Mouse (Mus musculus) heart, embryonic 13.5 days (tissue): Measurements from ENCODE around the gene Nme6. TPM values are rescaled to one million over a fixed set of nuclear protein-coding genes. Genes with fewer than 3 reads are reported as not detected.

Experiments used
- ATAC-seq: fragments of 200-750 bp; cut with Nextera tagmentation; 2 replicates; pipeline ENCODE4 v1.8.0; 2017; ENCODE audit warnings: moderate TSS enrichment; ENCODE audit not compliant: insufficient number of reproducible peaks, low FRiP score, low TSS enrichment; ENCODE audit errors: extremely low read depth
- H3K27ac ChIP-seq: fragments of 300-500 bp; sonication (generic); replicated peaks from 2 replicates; pipeline ENCODE4 v1.5.1; 2015; ENCODE audit warnings: moderate library complexity, mild to moderate bottlenecking, inconsistent platforms
- H3K27me3 ChIP-seq: fragments of 300-500 bp; sonication (generic); replicated peaks from 2 replicates; pipeline ENCODE4 v1.6.1; 2015; ENCODE audit warnings: mild to moderate bottlenecking, inconsistent platforms
- H3K36me3 ChIP-seq: fragments of 300-500 bp; sonication (generic); 2 replicates; pipeline ENCODE4 v1.6.1; 2015; ENCODE audit warnings: mild to moderate bottlenecking, inconsistent platforms
- H3K4me1 ChIP-seq: fragments of 300-500 bp; sonication (generic); 2 replicates; pipeline ENCODE4 v1.6.1; 2015; ENCODE audit warnings: inconsistent platforms
- H3K4me2 ChIP-seq: fragments of 300-500 bp; sonication (generic); 2 replicates; pipeline ENCODE4 v1.6.1; 2015; ENCODE audit warnings: inconsistent platforms, mild to moderate bottlenecking, moderate library complexity
- H3K4me3 ChIP-seq: fragments of 300-500 bp; sonication (generic); 2 replicates; pipeline ENCODE4 v1.5.1; 2015; ENCODE audit warnings: moderate library complexity, mild to moderate bottlenecking, inconsistent platforms
- H3K9ac ChIP-seq: fragments of 300-500 bp; sonication (generic); 2 replicates; pipeline ENCODE4 v1.6.1; 2015; ENCODE audit warnings: inconsistent platforms, mild to moderate bottlenecking, moderate library complexity
- H3K9me3 ChIP-seq: fragments of 300-500 bp; sonication (generic); 2 replicates; pipeline ENCODE4 v1.6.1; 2016; ENCODE audit warnings: inconsistent platforms
- WGBS: fragments of 180-500 bp; shearing (Covaris S2); methylation state at CpG from one replicate; pipeline ENCODE4 v1.1.7; 2015; ENCODE audit warnings: mixed read lengths; 5-methylcytosine and 5-hydroxymethylcytosine counted together
- polyA plus RNA-seq: library from polyadenylated mRNA; unstranded; fragments of >200 nt; fragmentation: Nextera tagmentation; extraction: Ambion mirVana; gene quantifications from 2 replicates; pipeline ENCODE4 v1.2.1, GENCODE M21; 2015

Gene Nme6
- polyA plus RNA-seq, 1 experiment from 2014 or later: 59.9 TPM

DNA sequence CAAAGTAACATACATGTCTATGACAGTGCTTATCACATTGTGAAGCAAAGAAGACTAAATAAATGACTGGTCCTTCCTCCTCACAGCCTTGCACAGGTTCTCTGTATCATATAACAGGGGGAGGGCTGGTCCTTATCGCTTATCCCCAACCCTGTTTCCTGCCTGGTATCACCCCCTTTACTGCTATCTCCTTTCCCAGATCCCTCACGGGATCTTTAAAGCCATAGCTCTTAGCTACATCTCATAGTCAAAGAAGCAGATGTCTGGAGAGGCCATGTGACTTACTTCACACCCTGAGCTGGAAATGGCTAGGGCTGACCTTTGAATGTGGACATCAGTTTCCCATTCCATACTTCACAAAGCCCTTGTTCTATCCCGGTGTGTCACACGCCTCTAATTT, 6.8 kb upstream of the Nme6 start:
- H3K27ac ChIP-seq: no peak overlapping the region
- H3K4me3 ChIP-seq: no peak overlapping the region
- peaks cover 12% of the 10 kb centered on the region for H3K36me3 ChIP-seq
- WGBS: 36% methylated on average over 4 of the region's 4 CpGs
- no peak overlapping the region for H3K4me2 ChIP-seq
- ATAC-seq: no peak
- no peaks in the 10 kb centered on the region for H3K4me1 ChIP-seq
- H3K27me3 ChIP-seq: no peaks in the 10 kb centered on the region
- H3K9me3 ChIP-seq: no peaks in the 10 kb centered on the region
- H3K9ac ChIP-seq: no peak overlapping the region

DNA sequence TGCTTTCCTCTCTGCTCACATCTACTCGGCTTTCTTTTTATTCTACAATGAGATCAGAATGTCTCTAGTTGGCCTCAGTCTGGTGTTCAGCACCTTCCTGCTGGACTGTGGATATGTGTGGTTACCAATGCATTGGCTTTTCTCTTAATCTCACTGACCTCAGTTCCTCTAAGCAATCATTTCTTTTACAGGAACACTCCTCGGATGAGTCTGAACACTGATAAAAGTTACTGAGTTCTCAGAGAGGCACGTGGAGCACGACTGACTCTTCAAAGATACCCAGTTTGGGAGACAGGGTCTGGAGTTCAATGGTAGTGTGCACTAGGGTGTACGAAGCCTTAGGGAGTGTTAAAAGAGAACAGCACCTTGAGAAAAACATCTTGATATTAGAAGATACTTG, 6.4 kb upstream of the Nme6 start:
- Histone ChIP-seq H3K4me1 (no peaks in the 10 kb centered on the region), H3K27ac (no peak overlapping the region), H3K4me2 (no peak overlapping the region), H3K4me3 (no peak overlapping the region), H3K27me3 (no peaks in the 10 kb centered on the region), H3K9me3 (no peaks in the 10 kb centered on the region), H3K36me3 (peaks cover 14% of the 10 kb centered on the region), H3K9ac (no peak overlapping the region)
- no peak for ATAC-seq
- WGBS: 51% methylated on average over 5 of the region's 5 CpGs

DNA sequence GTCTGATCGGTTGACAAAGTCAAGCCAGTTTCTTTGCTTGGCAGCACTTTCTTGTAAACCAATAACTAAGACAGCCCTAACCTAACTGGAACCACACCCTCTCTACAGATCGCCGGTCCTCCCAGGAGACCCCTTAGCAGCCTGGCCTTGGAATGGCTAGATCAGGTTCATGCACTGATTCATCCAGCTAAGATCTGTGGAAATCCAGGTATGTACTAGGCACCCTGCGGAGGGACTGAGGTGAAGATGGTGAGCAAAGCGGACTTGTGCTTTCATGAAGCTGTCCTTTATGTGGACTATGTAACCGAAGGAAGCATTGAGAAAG, 501 bp downstream of the Nme6 start:
- Histone ChIP-seq H3K4me1 (peaks cover 12% of the 10 kb centered on the region), H3K4me3 (peak overlapping the region; percentile 66), H3K4me2 (peak overlapping the region; percentile 85), H3K9me3 (no peaks in the 10 kb centered on the region), H3K27me3 (no peaks in the 10 kb centered on the region), H3K36me3 (peaks cover 45% of the 10 kb centered on the region), H3K27ac (no peak overlapping the region), H3K9ac (peak overlapping the region; percentile 81)
- 8% methylated on average over 6 of the region's 6 CpGs for WGBS
- ATAC-seq: peak; percentile 10; the same call in 1 of the 2 replicates

DNA sequence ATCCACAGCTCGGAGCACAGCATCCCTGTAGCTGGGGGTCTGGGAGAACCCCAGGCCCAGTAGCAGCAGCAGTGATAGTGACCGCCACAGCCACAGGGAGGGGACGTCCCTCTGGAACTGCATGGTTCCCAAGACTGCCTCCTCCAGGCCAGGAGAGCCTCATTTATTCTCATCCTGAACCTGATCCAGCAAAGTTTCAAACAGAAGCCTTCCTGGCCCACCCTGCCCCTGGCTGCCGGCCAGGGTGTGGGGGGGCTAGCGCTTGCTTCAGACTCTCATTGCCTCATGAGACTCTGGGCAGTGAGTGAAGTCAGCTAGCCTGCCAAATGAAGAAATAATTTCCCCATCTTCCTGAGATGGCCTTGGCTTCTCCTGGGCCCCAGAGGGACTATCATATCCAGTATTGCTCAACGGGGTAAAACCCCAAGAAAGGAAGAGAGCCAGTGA, 16.8 kb downstream of the Nme6 start, which contains the start of gene Camp:
Camp (minus strand) TSS at position 306 of the 447 bp plus-strand sequence.
- H3K27ac ChIP-seq: no peak within 1 kb of the TSS
- peak; percentile 54; the same call in 1 of the 2 replicates for ATAC-seq
- no peaks in the 10 kb centered on the region for H3K27me3 ChIP-seq
- peaks cover 8% of the 10 kb centered on the region; the same call in 1 of the 2 replicates for H3K4me1 ChIP-seq
- no peak within 1 kb of the TSS for H3K4me3 ChIP-seq
- WGBS: 48% methylated on average over 6 of the region's 6 CpGs
- H3K4me2 ChIP-seq: no peak within 1 kb of the TSS
- no peak within 1 kb of the TSS for H3K9ac ChIP-seq
- peaks cover 12% of the 10 kb centered on the region for H3K36me3 ChIP-seq
- H3K9me3 ChIP-seq: no peaks in the 10 kb centered on the region

DNA sequence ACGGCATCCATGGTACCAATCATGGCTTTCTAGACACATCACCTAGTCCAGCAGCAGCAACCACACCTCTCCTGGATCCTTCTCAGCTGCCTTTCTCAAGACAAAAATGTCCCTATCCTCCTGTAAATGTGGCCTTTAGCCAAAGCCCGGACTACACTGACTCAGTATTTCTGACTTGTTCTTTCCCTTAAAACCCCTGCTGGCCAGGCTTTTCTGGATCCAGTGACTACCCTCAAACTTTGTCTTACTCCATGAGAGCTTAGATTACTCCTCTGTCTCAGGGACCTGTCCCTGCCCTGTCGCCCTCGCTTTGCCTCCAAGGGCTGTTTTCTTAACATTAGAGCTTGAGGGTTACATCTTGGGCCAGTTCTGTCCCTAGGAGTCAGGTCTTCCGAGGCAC, 17.6 kb downstream of the Nme6 start:
- Histone ChIP-seq H3K4me3 (no peak overlapping the region), H3K36me3 (peaks cover 6% of the 10 kb centered on the region; the same call in 1 of the 2 replicates), H3K27ac (no peak overlapping the region), H3K4me1 (peaks cover 8% of the 10 kb centered on the region; the same call in 1 of the 2 replicates), H3K4me2 (no peak overlapping the region), H3K9ac (no peak overlapping the region), H3K27me3 (no peaks in the 10 kb centered on the region), H3K9me3 (no peaks in the 10 kb centered on the region)
- no peak for ATAC-seq
- WGBS: 80% methylated on average over 5 of the region's 5 CpGs

DNA sequence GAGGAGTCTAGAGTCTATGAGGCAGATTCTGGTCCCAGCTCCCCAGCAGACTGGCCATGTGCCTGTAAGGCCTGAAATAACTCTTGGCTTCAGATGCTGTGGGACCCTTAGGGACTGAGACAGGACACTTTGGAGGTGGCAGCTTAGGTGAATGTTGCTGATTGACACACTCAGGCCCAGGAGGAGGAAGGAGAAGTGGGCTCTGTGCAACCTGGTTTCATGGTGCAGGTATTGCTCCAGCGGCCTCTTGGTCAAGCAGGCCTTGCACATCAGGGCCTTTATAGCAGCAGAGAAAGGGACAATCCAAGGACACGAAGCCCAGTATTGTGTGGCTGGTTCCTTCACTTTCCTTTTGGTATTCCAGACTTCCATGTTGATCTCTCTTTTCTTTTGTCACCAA, 21.8 kb downstream of the Nme6 start:
- Histone ChIP-seq H3K9me3 (no peaks in the 10 kb centered on the region), H3K4me3 (no peak overlapping the region), H3K4me2 (no peak overlapping the region), H3K27me3 (no peaks in the 10 kb centered on the region), H3K4me1 (peaks cover 9% of the 10 kb centered on the region; the same call in 1 of the 2 replicates), H3K27ac (no peak overlapping the region), H3K9ac (no peak overlapping the region), H3K36me3 (no peaks in the 10 kb centered on the region)
- no peak for ATAC-seq
- 92% methylated on average over 2 of the region's 2 CpGs for WGBS

DNA sequence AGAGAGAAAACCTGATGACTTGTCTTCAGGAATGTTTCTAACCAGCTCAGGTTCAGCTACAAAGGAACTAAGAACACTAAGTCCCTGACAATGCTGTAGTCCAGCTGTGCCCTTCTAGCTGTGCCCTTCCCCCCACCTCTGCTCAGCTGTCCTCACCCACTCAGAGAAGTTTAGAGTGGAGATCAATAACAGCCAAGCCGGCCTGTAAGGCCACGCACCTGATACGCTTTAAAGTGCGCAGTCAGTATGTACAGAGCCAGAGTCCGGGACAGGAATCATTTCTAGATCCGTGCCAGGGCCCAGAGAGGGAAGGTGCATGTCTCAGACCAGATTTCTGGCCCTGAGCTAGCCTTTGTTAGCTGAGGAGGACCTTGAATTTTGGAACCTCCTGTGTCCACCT, 23.4 kb downstream of the Nme6 start:
- 53% methylated on average over 6 of the region's 6 CpGs for WGBS
- no peak overlapping the region for H3K4me2 ChIP-seq
- H3K27me3 ChIP-seq: no peaks in the 10 kb centered on the region; the same call in 1 of the 2 replicates
- no peak for ATAC-seq
- H3K9ac ChIP-seq: no peak overlapping the region
- no peak overlapping the region for H3K27ac ChIP-seq
- H3K4me3 ChIP-seq: no peak overlapping the region
- H3K4me1 ChIP-seq: 0 out of 2 replicates have a peak, but pooled peaks cover 3% of the 10 kb centered on the region
- H3K9me3 ChIP-seq: no peaks in the 10 kb centered on the region
- H3K36me3 ChIP-seq: no peaks in the 10 kb centered on the region

DNA sequence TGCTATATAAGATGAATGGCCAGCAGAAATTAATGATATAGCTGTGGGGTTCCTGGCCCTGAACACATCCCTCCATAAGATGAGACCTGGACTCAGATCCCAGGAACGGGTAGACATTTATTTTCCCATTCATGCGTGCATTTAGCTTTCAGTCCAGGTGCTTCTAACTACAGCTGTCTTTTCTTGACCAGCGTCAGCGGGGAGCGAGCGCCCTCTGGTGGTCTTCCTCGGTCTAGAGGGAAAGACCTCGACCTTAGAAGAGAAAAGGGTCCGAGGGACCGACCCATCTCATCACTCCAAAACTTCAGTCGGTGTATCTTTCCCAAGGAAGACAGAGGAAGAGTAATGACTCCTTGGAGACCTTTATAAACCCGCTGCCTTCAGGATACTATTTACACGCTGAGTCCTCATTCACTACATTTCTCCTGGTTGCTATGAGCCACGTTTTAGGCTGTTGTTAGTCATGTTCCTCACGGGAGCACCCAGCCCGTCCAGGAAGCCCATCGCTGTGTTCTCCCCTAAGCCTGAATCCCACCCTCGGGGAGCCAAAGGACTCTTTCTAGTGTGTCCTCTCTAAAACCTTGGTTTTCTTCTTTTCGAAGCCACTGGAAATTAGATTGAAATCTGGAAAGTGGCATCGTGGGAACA, 30.0 kb downstream of the Nme6 start:
- H3K36me3 ChIP-seq: no peaks in the 10 kb centered on the region
- peak overlapping the region; percentile 65 for H3K4me2 ChIP-seq
- peak overlapping the region; percentile 44 for H3K9ac ChIP-seq
- H3K27ac ChIP-seq: no peak overlapping the region
- H3K4me1 ChIP-seq: peaks cover 8% of the 10 kb centered on the region
- H3K27me3 ChIP-seq: no peaks in the 10 kb centered on the region; the same call in 1 of the 2 replicates
- H3K4me3 ChIP-seq: peak overlapping the region; percentile 36
- no peak for ATAC-seq
- WGBS: 12% methylated on average over 20 of the region's 20 CpGs
- no peaks in the 10 kb centered on the region for H3K9me3 ChIP-seq

DNA sequence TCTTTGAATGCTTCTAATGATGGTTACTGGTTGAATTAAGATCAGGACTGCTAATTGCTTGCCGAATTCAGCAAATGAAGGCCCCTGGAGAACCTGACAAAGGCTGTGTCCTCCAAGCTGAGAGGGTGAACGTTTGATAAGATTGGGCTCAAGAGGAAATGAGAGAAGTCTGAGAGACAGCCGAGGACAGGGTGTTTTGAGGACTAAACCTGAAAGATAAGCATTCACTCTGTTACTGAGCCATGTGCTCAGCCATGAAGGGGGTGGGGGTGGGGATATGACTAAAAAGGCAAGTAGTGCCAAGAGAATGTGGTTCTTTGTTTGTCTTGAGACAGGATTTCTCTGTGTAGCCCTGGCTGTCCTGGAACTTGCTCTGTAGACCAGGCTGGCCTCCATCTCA, 30.5 kb downstream of the Nme6 start:
- 12% methylated on average over 3 of the region's 3 CpGs for WGBS
- Histone ChIP-seq H3K36me3 (no peaks in the 10 kb centered on the region), H3K4me1 (peaks cover 8% of the 10 kb centered on the region), H3K4me2 (peak overlapping the region; percentile 65), H3K27me3 (no peaks in the 10 kb centered on the region; the same call in 1 of the 2 replicates), H3K9me3 (no peaks in the 10 kb centered on the region), H3K27ac (no peak overlapping the region), H3K9ac (no peak overlapping the region), H3K4me3 (no peak overlapping the region)
- ATAC-seq: no peak

DNA sequence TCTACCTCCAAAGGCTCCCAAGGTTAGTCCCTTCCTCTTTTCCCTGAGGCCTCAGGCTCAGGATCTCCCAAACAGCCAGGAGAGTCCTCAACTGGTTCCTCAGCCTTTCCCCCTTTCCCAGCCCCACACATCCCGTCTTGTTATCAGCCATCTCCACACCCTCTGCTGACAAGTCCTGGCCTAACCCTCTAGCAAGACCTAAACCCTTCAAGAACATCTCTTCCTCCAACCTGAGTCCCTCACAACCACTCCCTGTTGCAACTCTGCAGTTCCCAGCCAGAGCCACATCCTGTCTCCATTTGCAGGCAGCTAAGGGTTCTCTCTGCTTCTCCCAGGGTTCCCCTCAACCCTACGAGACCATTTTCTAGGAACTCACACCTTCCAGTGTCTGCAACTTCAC, 33.7 kb downstream of the Nme6 start:
- no peak overlapping the region for H3K4me2 ChIP-seq
- H3K27ac ChIP-seq: no peak overlapping the region
- peaks cover 8% of the 10 kb centered on the region for H3K4me1 ChIP-seq
- no peaks in the 10 kb centered on the region for H3K9me3 ChIP-seq
- no peaks in the 10 kb centered on the region for H3K27me3 ChIP-seq
- H3K4me3 ChIP-seq: no peak overlapping the region
- no peak overlapping the region for H3K9ac ChIP-seq
- ATAC-seq: no peak
- WGBS: 39% methylated on average over 2 of the region's 2 CpGs
- no peaks in the 10 kb centered on the region for H3K36me3 ChIP-seq

DNA sequence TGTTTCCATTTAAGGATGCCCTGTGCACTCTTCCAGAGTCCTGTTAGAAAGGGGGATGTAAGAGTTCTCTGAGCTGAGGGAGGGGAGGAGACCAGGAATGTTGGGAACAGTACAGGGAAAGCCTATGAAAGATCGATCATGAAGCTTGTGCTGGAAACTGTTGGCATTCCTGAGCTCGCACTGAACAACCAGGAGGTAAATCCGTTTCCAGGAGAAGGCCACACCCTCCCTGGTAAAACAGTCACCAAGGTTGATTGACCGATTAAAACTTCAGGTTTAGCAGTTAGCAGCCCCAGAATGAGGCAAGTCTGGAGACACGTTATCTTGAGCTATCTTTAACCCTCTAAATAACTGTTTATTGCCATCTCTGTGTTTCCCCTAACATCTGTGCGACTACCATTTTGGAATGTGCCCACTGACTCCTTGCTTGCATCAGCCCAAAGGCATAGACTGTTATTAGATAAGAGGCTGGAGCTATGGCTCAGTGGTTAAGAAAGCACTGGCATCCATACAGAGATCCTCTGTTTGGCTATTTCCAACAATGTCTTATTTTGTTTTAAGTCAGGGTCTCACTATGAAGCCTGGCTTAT, 38.5 kb downstream of the Nme6 start:
- H3K36me3 ChIP-seq: no peaks in the 10 kb centered on the region
- no peaks in the 10 kb centered on the region for H3K9me3 ChIP-seq
- 33% methylated on average over 6 of the region's 6 CpGs for WGBS
- no peaks in the 10 kb centered on the region for H3K27me3 ChIP-seq
- H3K9ac ChIP-seq: no peak overlapping the region
- H3K4me2 ChIP-seq: no peak overlapping the region
- ATAC-seq: no peak
- peaks cover 3% of the 10 kb centered on the region for H3K4me1 ChIP-seq
- H3K27ac ChIP-seq: no peak overlapping the region
- H3K4me3 ChIP-seq: no peak overlapping the region
